Mouse (Mus musculus) brain, embryonic 14.5 days (tissue): Measurements from ENCODE around the gene Fam83f.

ENCODE experiments used
- CTCF ChIP-seq: fragments of 200-500 bp; IDR thresholded peaks from 2 replicates; pipeline ENCODE4 v1.5.1; 2012; ENCODE audit warnings: inconsistent platforms, mild to moderate bottlenecking, moderate library complexity, borderline replicate concordance; ENCODE audit not compliant: insufficient read depth, insufficient read length; ENCODE audit errors: extremely low read depth
- POLR2A ChIP-seq: fragments of 200-500 bp; IDR thresholded peaks from 2 replicates; pipeline ENCODE4 v1.6.1; 2012; ENCODE audit warnings: mild to moderate bottlenecking, inconsistent platforms, borderline replicate concordance; ENCODE audit not compliant: poor library complexity, insufficient read depth, insufficient read length, severe bottlenecking; ENCODE audit errors: extremely low read depth

GRCm38 (mm10) chr15:80744667-80745422, 73.2 kb downstream of the Fam83f start:
- TF ChIP-seq CTCF (no peak), POLR2A (no peak)
